Mouse (Mus musculus) liver, embryonic 15.5 days (tissue): ENCODE data around the gene Dad1. TPM values are rescaled to one million over a fixed set of nuclear protein-coding genes. Genes with fewer than 3 reads are reported as not detected.

Experiments
- ATAC-seq: fragments of 200-750 bp; cut with Nextera tagmentation; 2 replicates; pipeline ENCODE4 v1.8.0; 2017; ENCODE audit warnings: moderate number of reproducible peaks, mild to moderate bottlenecking, moderate library complexity; ENCODE audit not compliant: insufficient read depth
- H3K27ac ChIP-seq: fragments of 300-500 bp; sonication (generic); replicated peaks from 2 replicates; pipeline ENCODE4 v1.5.1; 2015; ENCODE audit warnings: mild to moderate bottlenecking, inconsistent platforms
- H3K27me3 ChIP-seq: fragments of 300-500 bp; sonication (generic); 2 replicates; pipeline ENCODE4 v1.6.1; 2015; ENCODE audit warnings: mild to moderate bottlenecking, inconsistent platforms
- H3K36me3 ChIP-seq: fragments of 300-500 bp; sonication (generic); replicated peaks from 2 replicates; pipeline ENCODE4 v1.6.1; 2015; ENCODE audit warnings: moderate library complexity, mild to moderate bottlenecking, inconsistent platforms
- H3K4me1 ChIP-seq: fragments of 300-500 bp; sonication (generic); replicated peaks from 2 replicates; pipeline ENCODE4 v1.6.1; 2015; ENCODE audit warnings: inconsistent platforms
- H3K4me2 ChIP-seq: fragments of 300-500 bp; sonication (generic); 2 replicates; pipeline ENCODE4 v1.6.1; 2015; ENCODE audit warnings: moderate library complexity, mild to moderate bottlenecking, inconsistent platforms
- H3K4me3 ChIP-seq: fragments of 300-500 bp; sonication (generic); replicated peaks from 2 replicates; pipeline ENCODE4 v1.5.1; 2015; ENCODE audit warnings: mild to moderate bottlenecking, inconsistent platforms
- H3K9ac ChIP-seq: fragments of 300-500 bp; sonication (generic); 2 replicates; pipeline ENCODE4 v1.6.1; 2015; ENCODE audit warnings: moderate library complexity, mild to moderate bottlenecking, inconsistent platforms
- H3K9me3 ChIP-seq: fragments of 300-500 bp; sonication (generic); replicated peaks from 2 replicates; pipeline ENCODE4 v1.6.1; 2016; ENCODE audit warnings: inconsistent platforms
- WGBS: fragments of 180-500 bp; shearing (Covaris S2); methylation state at CpG from one replicate; pipeline ENCODE4 v1.1.7; 2015; ENCODE audit warnings: mixed read lengths; ENCODE audit not compliant: insufficient replicate concordance; 5-methylcytosine and 5-hydroxymethylcytosine counted together
- polyA plus RNA-seq: library from polyadenylated mRNA; unstranded; fragments of >200 nt; fragmentation: Nextera tagmentation; extraction: Ambion mirVana; gene quantifications from 2 replicates; pipeline ENCODE4 v1.2.1, GENCODE M21; 2015

Gene Dad1
- polyA plus RNA-seq, 1 experiment from 2014 or later, result 202 TPM

GRCm38 (mm10) chr14:54192462-54192847 is 61.4 kb downstream of the Dad1 start:
- Histone ChIP-seq H3K9ac (no peak overlapping the region), H3K4me3 (no peak overlapping the region), H3K27me3 (peaks cover 61% of the 10 kb centered on the region), H3K27ac (no peak overlapping the region), H3K4me1 (no peaks in the 10 kb centered on the region), H3K4me2 (no peak overlapping the region), H3K9me3 (no peaks in the 10 kb centered on the region), H3K36me3 (no peaks in the 10 kb centered on the region)
- whole genome bisulfite sequencing, result 52% methylated on average over 3 of the region's 3 CpGs
- no peak for ATAC-seq

- H3K27me3 ChIP-seq, result peaks cover 67% of the 10 kb centered on the region
- H3K9ac ChIP-seq, result no peak overlapping the region
- no peak overlapping the region for H3K27ac ChIP-seq
- no peaks in the 10 kb centered on the region for H3K36me3 ChIP-seq
- no peak overlapping the region for H3K4me3 ChIP-seq
- no peak overlapping the region for H3K4me2 ChIP-seq
- no peaks in the 10 kb centered on the region for H3K9me3 ChIP-seq
- no peaks in the 10 kb centered on the region for H3K4me1 ChIP-seq
- no peak for ATAC-seq
- WGBS, result 68% methylated on average over 18 of the region's 18 CpGs
Measured at GRCm38 (mm10) chr14:54191594-54192461, 62.1 kb downstream of the Dad1 start.

DNA sequence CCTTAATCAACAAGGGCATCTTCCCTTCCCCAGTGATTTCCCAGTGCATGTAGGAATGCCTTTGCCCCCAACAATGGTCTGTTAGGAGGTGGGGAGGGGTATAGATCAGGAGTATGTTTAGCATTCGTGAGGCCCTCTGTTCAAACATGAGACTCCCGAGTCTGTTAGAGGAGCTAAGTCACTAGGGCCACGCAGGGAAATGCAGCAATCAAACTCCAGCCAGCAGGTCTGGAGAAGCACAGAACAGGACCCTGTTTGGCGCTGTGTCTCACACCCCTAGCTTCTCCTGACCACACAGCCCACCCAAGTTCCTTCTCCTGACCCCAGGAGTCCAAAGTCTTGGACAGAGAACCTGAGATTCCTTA is 62.9 kb downstream of the Dad1 start:
- no peaks in the 10 kb centered on the region for H3K9me3 ChIP-seq

GRCm38 (mm10) chr14:54190305-54191025 is 63.4 kb downstream of the Dad1 start:
- ATAC-seq, result no peak
- no peak overlapping the region for H3K27ac ChIP-seq
- peaks cover 68% of the 10 kb centered on the region for H3K27me3 ChIP-seq
- H3K9ac ChIP-seq, result no peak overlapping the region
- no peak overlapping the region for H3K4me2 ChIP-seq
- H3K9me3 ChIP-seq, result no peaks in the 10 kb centered on the region
- 42% methylated on average over 7 of the region's 7 CpGs for WGBS
- no peaks in the 10 kb centered on the region for H3K36me3 ChIP-seq
- H3K4me3 ChIP-seq, result no peak overlapping the region
- no peaks in the 10 kb centered on the region for H3K4me1 ChIP-seq

More for the DNA sequence above, 62.9 kb downstream of the Dad1 start:
- no peak overlapping the region for H3K27ac ChIP-seq
- no peak overlapping the region for H3K4me2 ChIP-seq
- H3K9ac ChIP-seq, result no peak overlapping the region
- peaks cover 66% of the 10 kb centered on the region for H3K27me3 ChIP-seq
- H3K36me3 ChIP-seq, result no peaks in the 10 kb centered on the region
- no peak overlapping the region for H3K4me3 ChIP-seq
- ATAC-seq, result no peak
- no peaks in the 10 kb centered on the region for H3K4me1 ChIP-seq
- 38% methylated on average over 4 of the region's 4 CpGs for WGBS

- Histone ChIP-seq H3K27me3 (peaks cover 68% of the 10 kb centered on the region), H3K4me3 (no peak overlapping the region), H3K9ac (no peak overlapping the region), H3K4me1 (no peaks in the 10 kb centered on the region), H3K4me2 (no peak overlapping the region), H3K36me3 (no peaks in the 10 kb centered on the region), H3K27ac (no peak overlapping the region), H3K9me3 (no peaks in the 10 kb centered on the region)
- 60% methylated on average over 3 of the region's 3 CpGs for WGBS
- no peak for ATAC-seq
Measured at GRCm38 (mm10) chr14:54189255-54189654, 64.6 kb downstream of the Dad1 start.

DNA sequence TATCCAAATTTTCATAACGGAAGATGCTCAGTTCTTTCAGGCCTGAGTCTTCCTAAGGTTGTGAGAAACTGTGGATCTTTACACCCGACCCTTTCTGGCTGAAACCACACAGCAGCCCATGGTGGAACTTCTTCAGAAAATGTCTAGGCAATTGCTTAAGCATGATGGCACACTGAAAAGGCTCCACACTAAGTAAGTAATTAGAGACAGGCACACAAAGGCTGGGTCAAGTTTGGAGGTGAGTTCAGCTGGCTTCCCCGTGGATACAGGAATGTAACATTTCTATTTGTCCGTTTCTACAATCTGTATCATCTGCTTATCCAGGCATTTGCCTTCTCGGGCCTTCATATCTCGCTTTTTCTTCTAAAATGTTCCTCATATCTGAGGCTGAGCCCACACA is 66.7 kb downstream of the Dad1 start:
- ATAC-seq, result no peak
- Histone ChIP-seq H3K27me3 (peaks cover 73% of the 10 kb centered on the region), H3K4me3 (no peak overlapping the region), H3K9me3 (no peaks in the 10 kb centered on the region), H3K27ac (no peak overlapping the region), H3K4me2 (no peak overlapping the region), H3K36me3 (no peaks in the 10 kb centered on the region), H3K4me1 (no peaks in the 10 kb centered on the region), H3K9ac (no peak overlapping the region)
- WGBS, result 54% methylated on average over 6 of the region's 6 CpGs

Other genes starting within 250 kb of the Dad1 start
- gene Abhd4, start 84 bp upstream of the Dad1 start, polyA plus RNA-seq, result 19.0 and 21.4 TPM in 2 replicates
- not detected in 2 replicates for gene Olfr49, start 30.8 kb upstream of the Dad1 start, polyA plus RNA-seq
- 16.0 and 17.2 TPM in 2 replicates for gene Oxa1l, start 106.7 kb upstream of the Dad1 start, polyA plus RNA-seq
- gene Slc7a7, start 163.7 kb upstream of the Dad1 start, polyA plus RNA-seq, result 9.9 and 10.5 TPM in 2 replicates
- gene Mrpl52, start 172.8 kb upstream of the Dad1 start, polyA plus RNA-seq, result 128 and 168 TPM in 2 replicates
- gene Mmp14, start 177.5 kb upstream of the Dad1 start, polyA plus RNA-seq, result 22.6 and 24.7 TPM in 2 replicates
- 21.2 and 23.0 TPM in 2 replicates for gene Lrp10, start 210.0 kb upstream of the Dad1 start, polyA plus RNA-seq
- gene Rem2, start 222.0 kb upstream of the Dad1 start, polyA plus RNA-seq, result 0.20 and 0.23 TPM in 2 replicates